Mouse (Mus musculus): ENCODE data around the gene Nmt1.
A peak's percentile ranks its signal among the peaks of the same experiment; 100 is the strongest.

Nmt1 gene

DNA sequence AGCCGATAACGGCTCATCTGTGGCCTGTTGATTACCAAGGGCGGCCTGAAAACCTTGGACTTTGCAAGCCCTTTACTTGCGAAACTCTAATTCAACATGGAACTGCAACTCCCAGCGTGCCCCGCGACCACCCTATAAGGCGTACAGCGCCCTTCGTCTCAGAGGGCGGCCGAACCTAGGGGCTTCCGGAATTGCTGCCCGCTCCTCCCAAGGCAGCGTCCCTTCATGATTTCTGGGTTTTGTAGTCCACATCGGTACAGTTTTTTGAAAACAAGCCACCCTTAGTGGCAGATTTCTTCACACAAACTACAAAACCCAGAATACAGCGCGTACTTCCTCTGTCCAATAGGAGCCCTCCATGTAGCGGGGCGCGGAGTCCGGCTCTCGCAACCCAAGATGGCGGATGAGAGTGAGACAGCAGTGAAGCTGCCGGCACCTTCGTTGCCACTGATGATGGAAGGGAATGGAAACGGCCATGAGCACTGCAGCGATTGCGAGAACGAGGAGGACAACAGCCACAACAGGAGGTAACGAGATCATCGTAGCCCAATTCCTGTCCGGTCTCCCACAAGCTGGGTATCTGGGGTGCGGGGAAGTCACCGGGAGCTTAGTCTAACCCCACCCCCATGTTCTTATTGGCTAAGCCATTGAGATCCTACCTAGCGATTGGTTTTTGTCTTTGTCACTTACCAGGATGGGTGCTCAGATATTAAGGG is at the start of gene Nmt1, which contains the start of gene Dcakd:
Nmt1 (plus strand) TSS at position 15 of the 716 bp plus-strand sequence.
Dcakd (minus strand) TSS at position 158 of the 716 bp plus-strand sequence.
- peak; percentile 96 for DNase-seq (ENCODE audit: low spot score)

DNA sequence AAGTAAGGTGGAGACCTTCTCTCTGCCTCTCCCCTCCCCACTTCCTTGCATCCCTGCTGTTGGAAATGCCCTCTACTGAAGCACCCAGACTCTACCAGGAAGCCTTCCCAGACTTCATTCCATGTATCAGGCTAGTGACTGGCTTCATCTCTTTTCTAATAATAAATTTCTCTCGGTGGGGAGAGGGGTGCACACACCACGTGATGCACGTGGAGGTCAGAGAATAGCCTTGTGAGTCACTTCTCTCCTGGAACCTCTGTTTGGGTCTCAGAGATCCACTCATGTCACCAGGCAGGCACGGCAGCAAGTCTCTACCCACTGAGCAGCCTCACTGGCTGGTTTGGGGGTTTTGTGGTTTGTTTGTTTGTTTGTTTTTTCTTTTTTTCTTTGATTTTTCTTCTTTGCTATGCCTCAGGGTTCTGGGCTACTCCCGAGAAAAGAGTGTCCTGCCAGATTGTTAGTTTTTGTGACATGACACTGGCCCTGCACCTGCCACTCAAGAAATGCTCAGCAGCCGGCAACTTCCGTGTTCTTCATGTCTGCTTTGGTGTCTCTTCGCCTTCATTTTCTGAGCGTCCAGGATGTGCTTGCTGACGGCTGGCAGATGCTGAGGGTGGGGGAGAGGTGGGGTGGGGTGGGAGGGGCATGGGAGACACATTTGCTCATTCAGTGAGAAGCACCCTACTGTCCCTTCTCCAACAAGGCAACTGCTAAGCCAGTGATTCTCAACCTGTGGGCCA is 46.7 kb upstream of the Nmt1 start:
- no peak for DNase-seq (ENCODE audit: low spot score)

DNA sequence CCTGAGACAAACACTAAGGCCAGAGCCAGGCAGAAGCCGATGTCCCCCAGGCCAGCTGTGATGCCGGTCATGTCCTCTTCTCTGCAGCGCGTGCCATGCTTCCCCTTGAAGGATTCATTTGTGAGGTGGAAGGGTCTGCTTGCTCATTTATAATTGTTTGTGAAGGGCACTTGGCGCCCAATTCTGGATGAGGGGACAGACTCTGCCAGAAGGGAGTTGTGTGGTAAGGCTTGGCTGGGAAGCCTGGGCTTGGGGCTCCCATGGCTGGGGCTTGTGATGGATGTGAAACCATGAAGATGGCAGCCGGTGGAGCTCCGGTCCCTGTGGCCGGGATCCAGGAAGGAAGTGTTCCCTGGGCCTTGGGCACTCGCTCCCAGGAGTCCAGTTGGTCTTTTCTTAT is 43.9 kb upstream of the Nmt1 start:
- no peak for DNase-seq (ENCODE audit: low spot score)

DNA sequence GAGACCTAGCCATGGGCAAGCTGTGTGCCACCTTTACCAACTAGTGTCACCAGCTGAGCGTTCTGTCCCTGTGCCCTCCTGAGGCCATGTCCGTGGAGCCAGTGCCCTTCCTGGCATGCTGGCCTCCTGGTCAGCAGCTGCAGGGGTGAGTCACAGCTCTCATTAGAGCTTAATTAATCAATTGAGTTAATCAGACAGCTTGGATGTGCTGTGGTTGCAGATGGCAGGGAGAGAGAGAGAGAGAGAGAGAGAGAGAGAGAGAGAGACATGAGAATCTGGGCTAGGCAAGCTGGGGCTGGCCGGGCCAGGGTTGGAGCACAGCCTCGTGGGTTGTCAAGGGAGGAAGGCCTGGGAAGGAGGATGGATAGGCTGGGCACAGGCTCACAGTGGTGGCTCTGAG is 43.4 kb upstream of the Nmt1 start:
- no peak for DNase-seq (ENCODE audit: low spot score)

DNA sequence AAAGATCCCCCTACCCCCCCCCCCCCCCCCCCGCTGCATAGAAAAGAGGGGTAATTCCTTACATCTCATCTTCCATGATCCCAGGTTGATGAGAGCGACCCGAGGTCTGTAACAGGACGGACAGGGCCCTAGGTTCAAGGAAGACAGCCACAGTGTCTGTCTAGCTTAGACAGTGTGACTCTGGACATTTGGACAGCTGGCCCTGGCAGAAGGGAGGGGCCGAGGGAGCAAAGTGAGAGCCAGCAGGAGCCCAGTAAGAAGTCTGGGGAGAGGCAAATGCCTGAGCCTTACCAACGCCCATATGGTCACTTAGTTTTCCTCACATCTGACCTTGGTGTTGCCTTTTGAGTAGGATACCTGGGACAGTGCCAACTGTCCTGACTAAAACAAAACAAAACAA is 42.8 kb upstream of the Nmt1 start:
- no peak for DNase-seq (ENCODE audit: low spot score)

DNA sequence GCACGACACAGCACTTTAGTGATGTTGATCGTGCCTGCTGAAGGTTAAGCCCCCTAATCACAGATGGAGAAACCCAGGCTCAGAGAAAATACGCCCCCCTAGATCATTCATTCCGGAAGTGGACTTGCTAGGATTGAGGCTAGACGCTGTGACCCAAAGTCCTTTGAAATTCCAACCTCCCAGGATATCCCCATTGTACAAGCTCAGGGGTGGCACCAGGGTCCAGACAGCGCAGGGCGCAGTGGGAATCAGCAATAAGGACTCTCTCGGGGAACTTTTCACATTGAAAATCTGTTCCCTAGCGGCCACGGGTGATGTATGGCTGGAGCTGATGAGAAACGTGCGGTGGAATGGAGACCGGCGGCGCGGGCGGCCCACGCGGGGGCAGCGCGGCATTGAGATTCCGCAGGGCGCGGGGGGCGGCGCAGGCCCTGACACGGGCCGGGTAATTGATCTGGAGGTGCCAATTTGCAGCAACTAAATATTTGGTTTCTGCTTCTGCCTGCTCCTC is 38.3 kb upstream of the Nmt1 start:
- DNase-seq (ENCODE audit: low spot score), result no peak

DNA sequence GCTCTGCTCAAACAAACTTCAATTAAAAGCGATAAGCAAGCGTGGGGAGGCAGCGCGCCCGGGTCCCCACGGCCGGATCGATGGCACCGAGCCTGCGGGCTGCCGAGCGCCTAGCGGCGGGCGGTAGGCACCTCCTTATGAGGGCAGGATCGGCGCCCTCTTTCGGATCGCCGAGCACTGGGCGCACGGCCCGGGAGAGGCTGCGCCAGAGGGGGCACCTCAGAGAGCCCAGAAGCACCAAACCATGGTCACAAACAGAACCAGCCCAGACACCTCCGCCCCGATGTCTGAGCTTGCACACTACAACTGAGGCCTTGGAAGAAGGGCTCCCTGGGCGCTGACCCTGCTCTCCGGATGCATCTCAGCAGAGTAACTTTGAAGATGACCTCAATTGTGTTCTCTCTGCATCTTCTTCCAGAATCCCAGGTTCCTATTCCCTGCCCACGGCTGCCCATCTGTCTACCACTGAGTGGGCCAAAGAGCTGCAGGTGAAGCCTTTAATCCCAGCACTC is 37.8 kb upstream of the Nmt1 start:
- no peak for DNase-seq (ENCODE audit: low spot score)

DNA sequence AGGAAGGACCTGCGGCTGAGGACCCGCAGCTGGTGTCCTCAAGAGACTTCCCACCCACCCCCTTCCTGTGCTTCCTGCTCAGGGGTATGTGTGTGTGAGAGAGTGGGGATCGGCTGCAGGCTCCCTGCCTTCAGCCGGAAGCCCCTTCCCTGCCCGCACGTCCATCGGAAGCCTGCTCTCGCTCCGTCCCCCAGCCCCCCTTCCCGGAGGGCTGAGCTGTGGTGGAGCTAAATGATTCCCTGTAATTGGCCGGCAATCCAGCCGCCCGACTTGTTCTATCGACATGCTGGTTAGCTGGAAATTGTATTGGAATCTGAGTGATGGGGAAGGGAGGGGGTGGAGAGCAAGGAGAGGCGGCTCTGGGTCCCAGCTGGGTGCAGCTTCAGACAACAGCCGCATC is 36.3 kb upstream of the Nmt1 start:
- DNase-seq (ENCODE audit: low spot score), result no peak

DNA sequence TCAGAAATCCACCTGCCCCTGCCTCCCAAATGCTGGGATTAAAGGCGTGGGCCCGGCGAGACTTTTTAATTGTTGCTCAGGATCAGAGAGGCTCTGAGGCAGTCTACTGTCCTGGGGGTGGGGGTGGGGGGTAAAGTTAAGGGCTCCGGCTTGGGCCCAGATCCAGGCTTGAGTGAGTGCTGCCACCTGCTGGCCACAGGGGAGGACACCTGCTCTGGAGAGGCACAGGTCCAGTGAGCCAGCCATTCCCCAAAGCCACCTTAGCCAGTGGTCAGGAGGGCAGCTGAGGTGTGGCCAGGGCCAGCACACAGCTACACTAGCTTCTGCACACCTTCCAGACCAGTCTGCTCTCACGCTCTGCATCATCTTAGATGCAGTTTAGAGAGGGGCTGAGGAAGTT is 35.0 kb upstream of the Nmt1 start:
- DNase-seq (ENCODE audit: low spot score), result no peak

DNA sequence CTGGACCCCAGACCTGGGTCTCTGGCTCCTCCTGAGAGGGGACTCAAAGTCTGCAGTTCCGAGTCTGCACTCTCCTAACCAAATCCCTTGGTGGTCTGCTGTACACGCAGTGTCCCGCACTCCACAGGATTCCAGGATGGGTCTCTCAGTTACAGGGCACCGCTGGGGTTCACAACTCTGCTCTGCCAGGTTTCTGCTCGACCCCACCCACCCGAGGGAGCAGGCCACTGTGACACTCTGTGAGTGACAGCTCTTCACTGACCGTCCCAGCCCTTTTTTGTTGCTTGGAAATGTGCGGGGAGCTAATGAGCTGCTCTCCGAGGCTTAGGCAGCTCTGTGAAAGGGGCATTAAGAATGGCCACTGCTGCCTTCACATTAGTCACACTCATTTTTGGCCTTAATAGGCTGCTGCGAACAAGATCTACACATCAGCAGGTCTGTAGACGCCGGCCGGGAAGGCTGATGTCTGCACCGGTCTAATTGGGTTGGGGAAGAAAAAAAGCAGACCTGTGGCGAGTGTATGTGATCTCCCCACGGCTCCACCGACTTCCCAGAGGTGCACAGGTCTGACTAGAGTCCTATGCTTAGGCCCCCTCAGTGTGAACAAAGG is 34.5 kb upstream of the Nmt1 start:
- no peak for DNase-seq (ENCODE audit: low spot score)

DNA sequence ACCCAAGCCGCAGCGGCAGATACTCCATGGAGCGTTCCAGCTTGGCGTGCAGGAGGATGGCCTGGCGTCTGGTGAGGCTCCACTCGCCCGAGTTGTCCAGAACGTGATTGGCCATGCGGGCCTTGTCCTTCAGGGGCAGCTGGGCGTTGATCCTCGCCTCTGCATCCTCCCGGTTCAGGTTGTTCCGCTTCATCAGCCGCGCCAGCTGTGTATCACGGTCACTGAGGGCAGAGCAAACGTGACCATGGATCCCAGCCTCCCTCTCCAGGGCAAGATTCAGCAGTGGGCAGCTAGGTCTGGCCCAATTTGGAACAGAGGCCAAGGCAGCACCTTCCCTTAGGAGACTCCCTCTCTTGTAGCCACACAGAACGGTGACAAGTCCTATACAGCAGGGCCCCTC is 33.0 kb upstream of the Nmt1 start:
- DNase-seq (ENCODE audit: low spot score), result no peak

DNA sequence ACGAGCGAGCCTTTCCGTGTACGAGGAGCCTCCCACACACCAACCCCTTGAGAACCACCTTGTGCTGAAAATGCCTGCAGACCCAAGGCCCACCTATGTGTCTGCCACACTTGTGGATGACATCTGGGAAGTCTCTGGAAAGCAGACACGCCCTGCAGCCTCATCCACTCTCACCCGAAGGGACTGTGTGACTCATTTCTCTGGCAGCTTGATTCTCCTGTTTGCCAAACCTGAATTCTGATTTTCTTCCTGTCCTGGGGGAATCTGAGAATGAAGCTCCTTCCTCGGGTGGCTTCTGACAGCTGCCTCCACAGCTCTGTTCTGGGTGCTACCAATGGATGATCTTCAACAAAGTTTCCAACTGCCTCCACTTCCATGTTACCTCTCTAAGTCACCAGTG is 31.6 kb upstream of the Nmt1 start:
- no peak for DNase-seq (ENCODE audit: low spot score)

DNA sequence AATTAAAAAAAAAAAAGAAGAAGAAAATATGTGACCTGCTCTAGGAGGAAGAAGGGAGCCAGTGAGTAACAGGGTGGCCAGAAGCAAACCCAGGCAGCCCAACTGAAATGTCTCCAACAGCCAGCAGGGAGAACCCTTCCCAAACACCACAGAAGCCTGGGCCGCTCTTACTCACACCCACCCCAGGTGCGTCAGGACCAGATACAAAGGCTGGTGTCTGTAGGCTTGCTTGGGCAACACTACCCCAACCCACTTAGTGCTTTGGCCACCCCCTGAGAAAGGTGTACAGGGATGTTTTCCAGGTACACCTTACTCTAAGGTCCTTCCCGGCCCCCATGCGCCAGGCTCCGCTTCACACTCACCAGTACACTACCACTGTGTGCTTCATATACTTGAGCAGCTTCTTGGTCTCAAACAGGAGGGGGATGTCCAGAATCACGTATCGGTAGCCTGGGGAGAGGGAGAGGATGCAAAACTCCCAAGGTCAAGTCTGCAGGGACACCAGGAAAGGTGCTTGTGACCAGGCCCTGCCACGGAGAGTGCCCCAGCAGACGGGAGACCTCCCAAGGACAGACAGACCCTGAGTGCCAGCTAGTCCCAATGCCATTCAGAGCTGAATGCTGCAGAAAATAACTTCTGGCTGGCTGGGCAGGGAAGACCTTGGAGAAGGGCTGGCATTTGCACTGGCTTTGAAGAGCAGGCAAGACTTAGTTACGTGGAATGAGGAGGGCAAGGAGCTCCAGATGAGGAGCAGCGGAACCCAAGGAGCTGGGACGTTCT is 30.8 kb upstream of the Nmt1 start:
- DNase-seq (ENCODE audit: low spot score), result no peak

DNA sequence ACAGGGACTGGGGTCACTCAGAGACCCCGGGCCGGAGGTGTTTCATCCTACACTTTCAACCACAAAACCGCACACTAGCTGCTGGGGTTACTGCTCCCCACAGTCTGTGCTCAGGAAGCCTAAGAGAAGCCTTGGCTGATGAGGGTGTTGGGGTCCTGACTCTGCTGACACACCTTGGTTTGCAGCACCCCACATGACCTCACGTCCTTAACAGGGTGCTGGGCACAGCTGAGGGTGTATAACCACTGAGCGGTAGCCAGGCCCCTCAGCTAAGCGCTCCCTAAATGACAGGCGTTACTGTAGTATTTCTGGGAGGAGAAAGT is 29.8 kb upstream of the Nmt1 start:
- DNase-seq (ENCODE audit: low spot score), result no peak

DNA sequence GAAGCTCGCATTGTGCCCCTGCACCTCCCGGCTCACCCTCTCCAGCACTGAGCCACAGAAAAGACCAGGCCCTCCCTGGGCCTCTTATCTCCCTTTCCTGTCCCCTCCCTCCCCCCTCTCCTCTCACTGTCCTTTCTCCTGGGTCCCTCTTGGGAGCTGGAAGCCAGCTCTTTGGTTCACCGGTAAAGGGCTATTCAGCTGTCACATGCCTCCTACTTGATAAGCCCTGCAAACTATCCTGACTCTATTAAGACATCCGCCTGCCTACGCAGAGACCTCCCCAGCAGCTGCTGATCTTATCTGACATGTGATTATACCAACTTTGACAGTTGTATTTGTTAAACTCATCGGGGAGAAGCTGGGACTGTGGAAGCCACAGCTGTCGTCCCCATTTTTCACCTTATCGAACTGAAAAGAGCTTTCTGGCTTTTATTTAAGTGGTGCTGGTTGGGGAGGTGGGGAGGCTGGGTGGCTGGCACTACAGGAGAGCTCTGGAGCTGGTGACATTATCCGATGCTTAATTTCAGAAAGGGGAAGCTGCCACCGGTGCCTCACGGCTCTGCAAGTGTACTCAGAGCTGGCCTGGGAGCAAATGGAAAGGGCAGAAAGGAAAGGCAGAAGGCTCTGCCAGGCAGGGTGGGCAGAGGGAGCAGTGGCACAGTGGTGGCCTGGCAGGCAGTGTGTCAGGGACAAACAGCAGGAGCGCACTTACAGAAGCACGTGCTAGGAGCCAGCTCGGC is 29.2 kb upstream of the Nmt1 start:
- no peak for DNase-seq (ENCODE audit: low spot score)

DNA sequence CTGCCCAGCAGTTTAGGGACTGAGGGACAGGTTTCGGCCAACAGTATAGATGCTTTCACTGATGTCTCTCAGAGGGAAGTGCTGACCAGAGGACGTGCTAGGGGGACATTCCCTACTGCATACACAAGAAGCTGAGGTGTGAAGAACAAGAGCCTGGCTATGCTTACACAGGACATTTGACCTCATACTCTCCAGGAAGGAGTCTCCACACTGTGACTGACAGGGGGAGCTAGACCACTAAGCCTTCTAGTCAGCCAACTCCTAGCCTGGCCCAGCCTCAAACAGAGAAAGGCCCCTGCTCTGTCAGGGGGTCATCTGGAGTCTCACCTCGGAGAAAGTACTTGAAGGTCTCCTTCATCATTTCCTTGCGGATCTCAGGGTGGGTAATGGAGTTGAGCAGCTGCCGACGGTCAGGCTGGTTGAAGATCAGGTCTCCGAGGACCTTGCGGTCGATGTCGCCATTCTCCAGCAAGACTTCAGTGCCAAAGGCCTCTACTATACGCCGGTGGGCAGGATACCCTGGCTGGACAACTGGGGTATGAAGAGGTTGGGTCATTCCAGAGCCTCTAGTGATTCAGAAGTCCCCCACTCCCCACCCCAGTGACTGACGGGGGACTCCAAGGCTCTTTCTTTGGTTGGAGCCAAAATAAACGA is 28.5 kb upstream of the Nmt1 start:
- DNase-seq (ENCODE audit: low spot score), result no peak

DNA sequence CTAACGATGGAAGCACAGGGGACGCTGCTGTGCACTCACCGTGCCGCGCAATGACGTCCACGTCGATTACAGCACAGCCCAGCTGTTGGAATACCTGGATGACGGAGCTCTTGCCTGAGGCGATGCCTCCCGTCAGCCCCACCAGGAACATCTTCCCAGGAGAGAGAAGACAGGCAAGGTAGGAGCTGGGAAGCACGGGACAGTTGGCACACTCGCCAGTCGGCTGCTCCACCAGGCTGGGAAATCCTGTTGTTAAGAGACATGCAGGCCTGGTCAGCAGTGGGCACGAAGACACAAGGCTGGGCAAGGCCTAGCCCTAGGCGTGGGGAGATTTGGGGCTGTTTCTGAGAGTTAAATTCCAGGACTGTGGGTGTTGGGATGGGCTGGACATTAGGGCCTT is 27.9 kb upstream of the Nmt1 start:
- DNase-seq (ENCODE audit: low spot score), result no peak

DNA sequence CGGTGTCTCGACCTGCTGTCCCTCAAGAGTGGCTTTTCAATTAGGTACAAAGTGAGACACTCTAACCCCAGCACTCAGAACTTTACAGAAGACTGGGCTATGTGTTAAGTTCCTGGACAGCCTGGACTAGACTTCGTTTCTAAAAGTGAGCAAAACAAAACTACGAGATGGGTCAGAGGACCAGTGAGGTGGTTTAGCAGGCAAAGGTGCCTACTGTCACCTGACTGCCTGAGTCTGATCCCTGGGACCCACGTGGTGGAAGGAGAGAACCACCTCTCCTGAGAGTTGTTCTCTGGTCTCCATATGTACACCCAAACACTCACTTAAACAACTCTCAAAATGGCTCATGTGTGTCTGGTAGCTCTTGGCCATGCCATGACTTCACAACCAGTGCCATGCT is 26.9 kb upstream of the Nmt1 start:
- DNase-seq (ENCODE audit: low spot score), result no peak

DNA sequence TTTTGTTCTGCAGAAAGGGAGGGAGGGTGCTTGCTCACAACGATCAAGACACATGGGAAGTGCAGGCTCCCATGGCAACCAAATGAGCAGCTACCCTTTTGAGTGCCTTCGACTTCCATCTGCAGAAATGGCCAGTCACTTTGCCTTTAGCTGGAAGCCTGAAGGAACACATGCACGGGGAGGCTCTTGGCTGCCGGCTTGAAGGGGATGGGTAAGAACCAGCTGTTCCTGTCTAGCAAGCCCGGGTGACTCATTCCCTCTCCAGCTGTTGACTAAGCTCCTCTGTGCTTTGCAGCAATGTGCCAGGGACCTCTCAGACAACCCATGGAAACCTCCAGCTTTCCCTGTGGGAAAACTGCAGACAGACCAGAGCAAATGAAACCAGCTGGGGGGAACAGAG is 24.8 kb upstream of the Nmt1 start:
- DNase-seq (ENCODE audit: low spot score), result peak; percentile 81

DNA sequence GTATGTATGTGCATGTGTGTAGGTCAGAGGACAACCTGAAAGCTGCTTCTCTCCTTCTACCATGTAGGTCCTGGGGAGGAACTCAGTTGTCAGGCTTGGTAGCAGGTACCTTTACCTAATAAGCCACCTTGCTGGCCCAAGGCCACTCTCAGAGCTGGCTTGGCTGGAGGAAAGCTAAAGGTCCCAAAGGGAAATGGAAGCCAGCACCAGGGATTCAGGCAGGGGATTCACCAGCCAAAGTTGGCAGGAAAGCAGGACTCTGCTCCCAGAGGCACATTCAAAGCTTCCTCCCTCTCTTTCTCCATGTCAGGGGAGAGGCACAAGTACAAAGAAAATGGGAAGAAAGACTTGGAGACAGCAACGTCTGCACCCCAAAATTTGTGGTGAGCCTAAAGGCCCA is 23.1 kb upstream of the Nmt1 start:
- no peak for DNase-seq (ENCODE audit: low spot score)

Measured in left cerebral cortex, adult 11 months (tissue).